Mouse (Mus musculus) kidney, postnatal 10 days (tissue): ENCODE measurements at regions not wholly inside any gene's neighbourhood (a gene's known extent, or its start where the extent isn't known, plus 50 kb on each side); places are given as distances from the start of the nearest gene placed in this dataset.

Experiments used
- DNase-seq: peaks from one replicate; pipeline ENCODE4 v3.0.0; 2021; ENCODE audit warnings: mixed read lengths

GRCm38 (mm10) chr14:60439106-60439505, 66.0 kb downstream of the Amer2 start:
- peak; percentile 12 for DNase-seq

GRCm38 (mm10) chr14:60443821-60444551, 70.9 kb downstream of the Amer2 start:
- no peak for DNase-seq

- no peak for DNase-seq
Observed at GRCm38 (mm10) chr14:60444552-60444937, 71.5 kb downstream of the Amer2 start.

GRCm38 (mm10) chr14:60446037-60446436, 73.0 kb downstream of the Amer2 start:
- DNase-seq = no peak

- no peak for DNase-seq
Observed at GRCm38 (mm10) chr14:60451216-60451615, 78.2 kb downstream of the Amer2 start.

- DNase-seq = no peak
Observed at GRCm38 (mm10) chr14:60451684-60452083, 78.6 kb downstream of the Amer2 start.

GRCm38 (mm10) chr14:60456767-60457166, 83.7 kb downstream of the Amer2 start:
- no peak for DNase-seq

GRCm38 (mm10) chr14:60484996-60485888, 112.2 kb downstream of the Amer2 start:
- peak; percentile 68 for DNase-seq

- DNase-seq = no peak
Observed at GRCm38 (mm10) chr14:60485889-60486274, 112.8 kb downstream of the Amer2 start.

- peak; percentile 38 for DNase-seq
Observed at GRCm38 (mm10) chr14:60486278-60486935, 113.3 kb downstream of the Amer2 start.

GRCm38 (mm10) chr14:60489111-60489510, 116.1 kb downstream of the Amer2 start:
- peak; percentile 25 for DNase-seq

- DNase-seq = no peak
Observed at GRCm38 (mm10) chr14:60490886-60491285, 117.8 kb downstream of the Amer2 start.

GRCm38 (mm10) chr14:60495441-60495840, 122.4 kb downstream of the Amer2 start:
- no peak for DNase-seq

GRCm38 (mm10) chr14:60502552-60502951, 129.5 kb downstream of the Amer2 start:
- DNase-seq = no peak

- DNase-seq = no peak
Observed at GRCm38 (mm10) chr14:60505066-60505465, 128.7 kb upstream of the Spata13 start.

GRCm38 (mm10) chr14:60506296-60506695, 127.5 kb upstream of the Spata13 start:
- no peak for DNase-seq

GRCm38 (mm10) chr14:60513560-60513959, 120.2 kb upstream of the Spata13 start:
- DNase-seq = peak; percentile 62

GRCm38 (mm10) chr14:60515094-60515786, 118.6 kb upstream of the Spata13 start:
- no peak for DNase-seq

- DNase-seq = no peak
Observed at GRCm38 (mm10) chr14:60517891-60518290, 115.9 kb upstream of the Spata13 start.

- DNase-seq = no peak
Observed at GRCm38 (mm10) chr14:60523010-60523409, 110.8 kb upstream of the Spata13 start.

- DNase-seq = no peak
Observed at GRCm38 (mm10) chr14:60524869-60525268, 108.9 kb upstream of the Spata13 start.

GRCm38 (mm10) chr14:60525284-60525962, 108.4 kb upstream of the Spata13 start:
- peak; percentile 85 for DNase-seq
